Mouse (Mus musculus) G1E (cell line): Measurements from ENCODE around the gene Olfr1419. TPM values are rescaled to one million over a fixed set of nuclear protein-coding genes. Genes with fewer than 3 reads are reported as not detected.
"Not testable (repeated sequence)": the region's sequence is repeated elsewhere in the genome, so short reads cannot be mapped to it uniquely, and the experiment has no call there.

ENCODE experiments used
- ATAC-seq: 2 replicates; pipeline ENCODE4 v1.8.0; 2016; ENCODE audit warnings: mild to moderate bottlenecking; ENCODE audit not compliant: insufficient number of reproducible peaks, poor library complexity, low FRiP score, severe bottlenecking; ENCODE audit errors: extremely low read depth
- DNase-seq: peaks from one replicate; pipeline ENCODE4 v3.0.0; 2012; ENCODE audit warnings: low spot score
- H3K27me3 ChIP-seq: 2 replicates; pipeline ENCODE4 v1.6.1; 2012; ENCODE audit warnings: mild to moderate bottlenecking, low read length, inconsistent platforms; ENCODE audit not compliant: insufficient read depth
- H3K36me3 ChIP-seq: replicated peaks from 2 replicates; pipeline ENCODE3; 2012; ENCODE audit warnings: mild to moderate bottlenecking, inconsistent platforms
- H3K4me1 ChIP-seq: 2 replicates; pipeline ENCODE4 v1.6.1; 2012; ENCODE audit warnings: low read depth, low read length, inconsistent platforms, mixed read lengths; ENCODE audit not compliant: insufficient read depth
- H3K4me3 ChIP-seq: 2 replicates; pipeline ENCODE4 v1.5.1; 2012; ENCODE audit warnings: low read depth, mild to moderate bottlenecking, inconsistent platforms, low read length, moderate library complexity, mixed read lengths
- H3K9me3 ChIP-seq: replicated peaks from 2 replicates; pipeline ENCODE4 v1.6.1; 2012; ENCODE audit warnings: inconsistent platforms
- CTCF ChIP-seq: IDR thresholded peaks from 2 replicates; pipeline ENCODE4 v1.5.1; 2012; ENCODE audit warnings: low read depth, low read length, inconsistent platforms, mixed read lengths
- GATA1 ChIP-seq: IDR thresholded peaks from 2 replicates; pipeline ENCODE4 v1.6.1; 2012; ENCODE audit warnings: borderline replicate concordance, low read length, inconsistent platforms, mixed read lengths
- GATA2 ChIP-seq: IDR thresholded peaks from 2 replicates; pipeline ENCODE4 v1.6.1; 2012; ENCODE audit warnings: low read depth, low read length, inconsistent platforms, borderline replicate concordance
- POLR2AphosphoS5 ChIP-seq: IDR thresholded peaks from 2 replicates; pipeline ENCODE4 v1.6.1; 2012; ENCODE audit warnings: low read depth, low read length, inconsistent platforms; ENCODE audit not compliant: insufficient replicate concordance
- TAL1 ChIP-seq: conservative IDR thresholded peaks from 2 replicates; pipeline ENCODE4 v1.6.1; 2012; ENCODE audit warnings: low read depth, low read length, inconsistent platforms, mixed read lengths
- polyA plus RNA-seq: library from polyadenylated mRNA; stranded (reverse); fragments of >175 nt; gene quantifications from 2 replicates; pipeline ENCODE4 v1.2.3, GENCODE M21; 2012
- total RNA-seq, 2 experiments: library from RNA; stranded (forward) in 1 of 2; stranded (reverse) in 1 of 2; fragments of 200-1000 nt in 1 of 2; fragments of >200 nt in 1 of 2; fragmentation: Nextera tagmentation in 1 of 2; gene quantifications; 2 replicates each; pipeline ENCODE4 v1.2.3; 2014 to 2017

The Olfr1419 gene
- total and polyA plus RNA-seq, 3 experiments = 0.22 TPM; not detected in 2

GRCm38 (mm10) chr19:11911021-11911420, 36.1 kb upstream of the Olfr1419 start:
- H3K4me3 ChIP-seq = peak overlapping the region; percentile 95; the same call in 1 of the 2 replicates
- H3K9me3 ChIP-seq = no peaks in the 10 kb centered on the region
- H3K4me1 ChIP-seq = peaks cover 37% of the 10 kb centered on the region
- H3K36me3 ChIP-seq = peaks cover 17% of the 10 kb centered on the region
- ATAC-seq (no peak), DNase-seq (no peak)
- TF ChIP-seq CTCF (no peak), POLR2AphosphoS5 (no peak)
- no peaks in the 10 kb centered on the region for H3K27me3 ChIP-seq

- TF ChIP-seq CTCF (no peak), TAL1 (no peak), GATA1 (no peak), GATA2 (no peak), POLR2AphosphoS5 (no peak)
- no peaks in the 10 kb centered on the region for H3K4me1 ChIP-seq
- H3K27me3 ChIP-seq = peaks cover 4% of the 10 kb centered on the region
- ATAC-seq (no peak), DNase-seq (no peak)
- no peaks in the 10 kb centered on the region for H3K36me3 ChIP-seq
- H3K9me3 ChIP-seq = no peaks in the 10 kb centered on the region
- H3K4me3 ChIP-seq = no peak within 1 kb of the TSS
Observed at GRCm38 (mm10) chr19:11886265-11886664, 11.4 kb upstream of the Olfr1419 start, which contains the start of gene Olfr1420. TSS of gene Olfr1420 (plus strand) at chr19:11886565.

DNA sequence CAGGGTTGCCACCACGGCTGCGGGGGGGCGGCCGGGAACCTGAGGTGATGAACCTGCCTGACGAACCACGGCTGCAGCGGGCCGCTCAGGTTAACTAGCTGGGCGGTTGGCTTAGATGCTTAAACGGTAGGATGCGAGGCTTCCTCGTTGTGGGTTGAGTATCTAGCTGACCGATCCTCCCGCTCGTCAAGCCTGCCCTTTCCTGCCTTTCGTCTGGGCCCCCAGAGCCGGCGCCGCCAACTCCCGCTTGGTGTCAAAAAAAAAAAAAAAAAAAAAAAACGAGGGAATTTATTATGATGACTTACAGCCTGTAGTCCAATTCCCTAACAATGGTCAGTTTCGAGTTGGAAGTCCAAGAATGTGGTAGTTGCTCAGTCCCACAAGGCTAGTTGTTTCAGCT, 3.5 kb upstream of the Olfr1419 start:
- H3K4me3 ChIP-seq, H3K36me3 ChIP-seq, H3K4me1 ChIP-seq, H3K27me3 ChIP-seq, H3K9me3 ChIP-seq, DNase-seq, ATAC-seq: not testable (repeated sequence)

- Histone ChIP-seq H3K27me3 (no peaks in the 10 kb centered on the region), H3K36me3 (no peaks in the 10 kb centered on the region), H3K4me3 (no peak overlapping the region), H3K9me3 (0 out of 2 replicates have a peak, but pooled peaks cover 2% of the 10 kb centered on the region), H3K4me1 (no peaks in the 10 kb centered on the region)
- ATAC-seq = no peak
- TF ChIP-seq GATA2 (no peak), POLR2AphosphoS5 (no peak), GATA1 (no peak), TAL1 (no peak), CTCF (no peak)
- DNase-seq = no peak
Observed at GRCm38 (mm10) chr19:11867837-11868236, 7.1 kb downstream of the Olfr1419 start.

DNA sequence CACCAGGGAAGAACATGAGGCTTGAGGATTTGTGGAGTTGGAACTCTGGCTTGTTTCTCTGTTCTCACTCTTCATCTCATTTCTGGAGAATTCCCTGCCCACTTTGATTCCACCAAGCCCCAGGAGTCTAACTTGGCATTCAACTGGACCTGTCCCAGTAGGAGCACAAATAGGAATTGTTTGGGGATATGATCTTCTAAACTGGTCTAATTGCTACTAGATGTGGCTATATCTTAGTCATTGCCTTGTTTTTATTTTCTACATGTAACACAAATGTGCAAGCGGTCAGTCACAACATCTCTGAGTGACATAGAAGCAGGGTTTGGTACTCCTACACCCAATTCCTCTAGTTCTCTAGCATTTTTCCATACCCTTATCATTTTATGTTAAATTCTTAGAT, 13.9 kb downstream of the Olfr1419 start, which contains the start of gene Olfr1418:
TSS of gene Olfr1418 (minus strand) at position 101 of the 400 bp plus-strand sequence.
- no peak within 1 kb of the TSS for H3K4me3 ChIP-seq
- no peak for TF ChIP-seq TAL1
- no peak for TF ChIP-seq GATA1
- TF ChIP-seq GATA2 = no peak
- no peaks in the 10 kb centered on the region for H3K36me3 ChIP-seq
- ATAC-seq (no peak), DNase-seq (no peak)
- no peaks in the 10 kb centered on the region for H3K9me3 ChIP-seq
- no peaks in the 10 kb centered on the region for H3K27me3 ChIP-seq
- no peaks in the 10 kb centered on the region for H3K4me1 ChIP-seq

- ATAC-seq (no peak), DNase-seq (no peak)
- TF ChIP-seq GATA1 = no peak
- no peak for TF ChIP-seq POLR2AphosphoS5
- TF ChIP-seq TAL1 = no peak
- no peak for TF ChIP-seq CTCF
- no peak for TF ChIP-seq GATA2
- H3K9me3 ChIP-seq = no peaks in the 10 kb centered on the region
- peaks cover 3% of the 10 kb centered on the region; the same call in 1 of the 2 replicates for H3K27me3 ChIP-seq
- no peaks in the 10 kb centered on the region for H3K4me1 ChIP-seq
- H3K36me3 ChIP-seq = no peaks in the 10 kb centered on the region
- H3K4me3 ChIP-seq = no peak overlapping the region
Observed at GRCm38 (mm10) chr19:11856506-11856905, 18.4 kb downstream of the Olfr1419 start.

DNA sequence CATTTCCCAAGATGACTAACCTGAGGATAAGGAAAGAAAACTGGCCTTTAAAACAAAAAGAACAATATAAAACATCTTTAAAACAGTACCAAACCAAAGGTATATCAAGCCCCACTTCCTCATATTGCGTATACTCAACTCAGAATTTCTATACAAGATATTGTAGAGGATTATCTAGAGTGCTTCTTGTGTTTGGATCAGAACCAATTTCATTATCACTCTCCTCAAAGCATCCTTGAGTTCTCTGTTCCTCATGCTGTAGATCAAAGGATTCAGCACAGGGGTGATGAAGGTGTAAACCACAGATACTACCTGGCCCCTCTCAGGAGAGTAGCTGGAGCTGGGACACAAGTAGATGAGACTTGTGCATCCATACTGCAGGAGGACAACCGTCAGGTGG, 20.1 kb downstream of the Olfr1419 start:
- no peaks in the 10 kb centered on the region for H3K4me1 ChIP-seq
- peaks cover 3% of the 10 kb centered on the region for H3K27me3 ChIP-seq
- no peak for DNase-seq
- H3K9me3 ChIP-seq = no peaks in the 10 kb centered on the region
- no peak for ATAC-seq
- H3K36me3 ChIP-seq = no peaks in the 10 kb centered on the region
- H3K4me3 ChIP-seq = no peak overlapping the region
- no peak for TF ChIP-seq GATA2
- no peak for TF ChIP-seq GATA1
- TF ChIP-seq TAL1 = no peak
- TF ChIP-seq POLR2AphosphoS5 = no peak
- TF ChIP-seq CTCF = no peak
